Mouse (Mus musculus): ENCODE measurements at regions not wholly inside any gene's neighbourhood (a gene's known extent, or its start where the extent isn't known, plus 50 kb on each side); places are given as distances from the start of the nearest gene placed in this dataset.

- TF ChIP-seq CTCF (IDR thresholded peaks at IDR 0.05; ENCODE audit: low read depth) (no peak), EP300 (IDR thresholded peaks at IDR 0.05; ENCODE audit: low read depth) (no peak)
Observed at GRCm38 (mm10) chrX:70894517-70894916, 155.5 kb upstream of the Mamld1 start.
